Mouse (Mus musculus): ENCODE results near the gene Hspa12b.

GRCm38 (mm10) chr2:131175286-131175944, 48.3 kb downstream of the Hspa12b start:
- no peak for TF ChIP-seq CTCF (IDR thresholded peaks at IDR 0.05; ENCODE audit: borderline replicate concordance, insufficient read depth, low read length)
- no peak for TF ChIP-seq POLR2A (IDR thresholded peaks at IDR 0.05; ENCODE audit: low read depth, low read length)
